Mouse (Mus musculus) CH12F3 (cell line): Measurements from ENCODE around the gene Aldoart2.
"Not testable (repeated sequence)": the region's sequence is repeated elsewhere in the genome, so short reads cannot be mapped to it uniquely, and the experiment has no call there.

Source experiments
- in situ Hi-C: fragments of 300-500 bp; cut with MboI; formaldehyde crosslinking; loops from 2 replicates; pipeline ENCODE4 v1.14.3; 2020; ENCODE audit warnings: low sequenced_read_pairs

Gene Aldoart2

GRCm38 (mm10) chr12:55571661-55572060 lies 6.6 kb downstream of the Aldoart2 start:
- in situ Hi-C loops, result no loop called here

- in situ Hi-C loops, result no loop called here
These were observed 8.1 kb downstream of the Aldoart2 start for GRCm38 (mm10) chr12:55573089-55573488.

GRCm38 (mm10) chr12:55573794-55574193 lies 8.8 kb downstream of the Aldoart2 start:
- in situ Hi-C loops, result no loop called here

- in situ Hi-C loops, result not testable (repeated sequence)
These were observed 21.9 kb downstream of the Aldoart2 start for GRCm38 (mm10) chr12:55586936-55587335.

- in situ Hi-C loops, result no loop called here
These were observed 33.5 kb downstream of the Aldoart2 start for GRCm38 (mm10) chr12:55598537-55598886.

GRCm38 (mm10) chr12:55598887-55599561 lies 34.0 kb downstream of the Aldoart2 start, which contains the start of gene Insm2:
Gene Insm2 (plus strand): TSS chr12:55599427.
- in situ Hi-C loops, result no loop called here

GRCm38 (mm10) chr12:55599639-55600502 lies 34.8 kb downstream of the Aldoart2 start:
- in situ Hi-C loops, result no loop called here

GRCm38 (mm10) chr12:55600503-55600994 lies 35.5 kb downstream of the Aldoart2 start:
- in situ Hi-C loops, result no loop called here

- in situ Hi-C loops, result no loop called here
These were observed 39.4 kb downstream of the Aldoart2 start for GRCm38 (mm10) chr12:55604411-55604810.

- in situ Hi-C loops, result no loop called here
These were observed 42.9 kb downstream of the Aldoart2 start for GRCm38 (mm10) chr12:55607902-55608301.

- in situ Hi-C loops, result no loop called here
These were observed 45.8 kb downstream of the Aldoart2 start for GRCm38 (mm10) chr12:55610812-55611211.
